Mouse (Mus musculus) lung, postnatal 0 days (tissue): ENCODE results near the gene Lins1. TPM values are rescaled to one million over a fixed set of nuclear protein-coding genes. Genes with fewer than 3 reads are reported as not detected.

Experiments used
- ATAC-seq: fragments of 200-750 bp; cut with Nextera tagmentation; 2 replicates; pipeline ENCODE4 v1.8.0; 2017; ENCODE audit warnings: moderate library complexity
- DNase-seq: peaks from one replicate; pipeline ENCODE4 v3.0.0-alpha.2; 2016; ENCODE audit warnings: low spot score
- H3K27ac ChIP-seq: fragments of 300-500 bp; sonication (generic); 2 replicates; pipeline ENCODE4 v1.5.1; 2014; ENCODE audit warnings: antibody characterized with exemption, mild to moderate bottlenecking, low read length, mixed read lengths
- H3K27me3 ChIP-seq: fragments of 300-500 bp; sonication (generic); replicated peaks from 2 replicates; pipeline ENCODE4 v1.6.1; 2014; ENCODE audit warnings: low read length, mixed read lengths; ENCODE audit not compliant: insufficient read depth
- H3K36me3 ChIP-seq: fragments of 300-500 bp; sonication (generic); 2 replicates; pipeline ENCODE4 v1.6.1; 2014; ENCODE audit warnings: low read length, mixed read lengths; ENCODE audit not compliant: insufficient read depth
- H3K4me1 ChIP-seq: fragments of 300-500 bp; sonication (generic); 2 replicates; pipeline ENCODE4 v1.6.1; 2014; ENCODE audit warnings: antibody characterized with exemption, low read depth, low read length, mixed read lengths; ENCODE audit not compliant: insufficient read depth
- H3K4me2 ChIP-seq: fragments of 300-500 bp; sonication (generic); replicated peaks from 2 replicates; pipeline ENCODE4 v1.6.1; 2014; ENCODE audit warnings: low read depth, mild to moderate bottlenecking, low read length, moderate library complexity, mixed read lengths
- H3K4me3 ChIP-seq: fragments of 300-500 bp; sonication (generic); 2 replicates; pipeline ENCODE4 v1.5.1; 2014; ENCODE audit warnings: low read depth, low read length
- H3K9ac ChIP-seq: fragments of 300-500 bp; sonication (generic); replicated peaks from 2 replicates; pipeline ENCODE4 v1.6.1; 2014; ENCODE audit warnings: low read depth, mild to moderate bottlenecking
- H3K9me3 ChIP-seq: fragments of 300-500 bp; sonication (generic); 2 replicates; pipeline ENCODE4 v1.6.1; 2016; ENCODE audit warnings: low read length, mixed read lengths
- CTCF ChIP-seq: IDR thresholded peaks from 2 replicates; pipeline ENCODE4 v1.5.1; 2016; ENCODE audit warnings: antibody characterized with exemption, mild to moderate bottlenecking
- EP300 ChIP-seq: IDR thresholded peaks from 2 replicates; pipeline ENCODE4 v1.6.1; 2016; ENCODE audit warnings: antibody characterized with exemption, mild to moderate bottlenecking, control low read depth
- WGBS: fragments of 180-500 bp; shearing (Covaris S2); extraction: QIAGEN DNeasy Blood & Tissue Kit; methylation state at CpG from one replicate; pipeline ENCODE4 v1.1.7; 2014; 5-methylcytosine and 5-hydroxymethylcytosine counted together
- polyA plus RNA-seq: library from polyadenylated mRNA; unstranded; fragments of >200 nt; fragmentation: Nextera tagmentation; extraction: Ambion mirVana; gene quantifications from 2 replicates; pipeline ENCODE4 v1.2.1, GENCODE M21; 2015

Gene Lins1
- polyA plus RNA-seq, 1 experiment from 2014 or later, result 7.0 TPM

DNA sequence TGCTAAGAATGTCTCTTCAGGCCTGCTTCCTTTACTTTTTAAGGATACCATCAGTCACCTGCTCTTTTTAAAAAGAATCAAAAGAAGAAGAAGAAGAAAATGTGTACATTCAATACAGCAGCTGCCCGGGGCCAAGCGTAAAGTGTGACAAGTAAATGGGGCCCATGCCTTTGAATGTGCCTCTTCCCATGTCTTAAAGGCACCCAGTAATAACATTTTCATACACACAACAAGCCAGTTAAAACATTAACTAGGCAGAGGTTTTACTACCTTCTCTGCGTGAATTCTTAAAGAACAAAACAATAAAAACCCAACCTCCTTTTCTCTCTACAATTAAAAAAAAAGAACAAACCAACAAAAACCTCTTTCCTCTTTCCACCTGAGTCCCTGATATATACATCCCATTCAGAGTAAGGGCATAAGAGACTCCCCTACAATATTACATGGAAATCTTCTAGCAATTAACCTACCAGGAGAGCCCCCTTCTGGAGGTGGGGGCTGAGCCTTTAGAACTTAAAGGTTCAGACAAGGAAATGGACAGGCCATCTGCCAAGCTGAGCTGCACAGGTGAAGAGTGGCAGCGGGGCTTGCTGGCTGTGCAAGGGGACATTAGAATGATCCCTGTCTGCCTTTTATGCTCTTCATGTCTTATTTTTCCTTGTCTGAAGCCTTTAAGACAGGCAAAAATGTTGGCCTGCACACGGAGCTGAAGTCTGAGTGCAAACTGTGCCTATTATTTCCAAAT, 7.4 kb upstream of the Lins1 start:
- H3K4me1 ChIP-seq, result no peaks in the 10 kb centered on the region
- H3K4me3 ChIP-seq, result no peak overlapping the region
- no peak overlapping the region for H3K9ac ChIP-seq
- H3K36me3 ChIP-seq, result peaks cover 20% of the 10 kb centered on the region
- H3K4me2 ChIP-seq, result no peak overlapping the region
- H3K9me3 ChIP-seq, result no peaks in the 10 kb centered on the region
- H3K27ac ChIP-seq, result no peak overlapping the region
- DNase-seq (no peak), ATAC-seq (no peak)
- no peaks in the 10 kb centered on the region for H3K27me3 ChIP-seq
- 94% methylated on average over 5 of the region's 5 CpGs for WGBS
- TF ChIP-seq CTCF (no peak), EP300 (no peak)

GRCm38 (mm10) chr7:66688721-66689120, 968 bp upstream of the Lins1 start:
- ATAC-seq, result no peak

GRCm38 (mm10) chr7:66689294-66689619, 432 bp upstream of the Lins1 start, which contains the start of gene Asb7:
TSS of gene Asb7 (minus strand) at chr7:66689596.
- Histone ChIP-seq H3K27ac (peak within 1 kb of the TSS; percentile 90), H3K9me3 (no peaks in the 10 kb centered on the region), H3K4me3 (peak within 1 kb of the TSS; percentile 70), H3K4me1 (peaks cover 2% of the 10 kb centered on the region; the same call in 1 of the 2 replicates), H3K4me2 (peak within 1 kb of the TSS; percentile 80), H3K36me3 (no peaks in the 10 kb centered on the region), H3K27me3 (no peaks in the 10 kb centered on the region), H3K9ac (peak within 1 kb of the TSS; percentile 65)
- WGBS, result 0% methylated on average over 13 of the region's 18 CpGs
- ATAC-seq (no peak), DNase-seq (no peak)
- TF ChIP-seq CTCF, result peak; percentile 16
- TF ChIP-seq EP300, result no peak

More at GRCm38 (mm10) chr7:66688721-66689120, 968 bp upstream of the Lins1 start:
- H3K4me2 ChIP-seq, result peak overlapping the region; percentile 80
- H3K27me3 ChIP-seq, result no peaks in the 10 kb centered on the region
- no peaks in the 10 kb centered on the region for H3K9me3 ChIP-seq
- peak; percentile 19 for DNase-seq
- peaks cover 2% of the 10 kb centered on the region; the same call in 1 of the 2 replicates for H3K4me1 ChIP-seq
- no peak for TF ChIP-seq EP300
- H3K4me3 ChIP-seq, result peak overlapping the region; percentile 70
- 10% methylated on average over 3 of the region's 5 CpGs for WGBS
- no peaks in the 10 kb centered on the region for H3K36me3 ChIP-seq
- H3K27ac ChIP-seq, result peak overlapping the region; percentile 68; the same call in 1 of the 2 replicates
- peak overlapping the region; percentile 65 for H3K9ac ChIP-seq

- H3K4me3 ChIP-seq, result no peak overlapping the region
- H3K27ac ChIP-seq, result no peak overlapping the region
- ATAC-seq (no peak), DNase-seq (no peak)
- H3K9ac ChIP-seq, result no peak overlapping the region
- H3K36me3 ChIP-seq, result no peaks in the 10 kb centered on the region
- no peaks in the 10 kb centered on the region for H3K9me3 ChIP-seq
- WGBS, result 42% methylated on average over 7 of the region's 7 CpGs
- TF ChIP-seq EP300 (no peak), CTCF (no peak)
- no peaks in the 10 kb centered on the region for H3K4me1 ChIP-seq
- H3K4me2 ChIP-seq, result no peak overlapping the region
- H3K27me3 ChIP-seq, result no peaks in the 10 kb centered on the region
Measured at GRCm38 (mm10) chr7:66694467-66694866, 4.8 kb downstream of the Lins1 start.

- peak; percentile 29 for DNase-seq
- WGBS, result 82% methylated on average over 7 of the region's 7 CpGs
- no peaks in the 10 kb centered on the region for H3K36me3 ChIP-seq
Measured at GRCm38 (mm10) chr7:66702721-66703120, 13.0 kb downstream of the Lins1 start.

GRCm38 (mm10) chr7:66704631-66705030, 14.9 kb downstream of the Lins1 start:
- Histone ChIP-seq H3K9ac (no peak overlapping the region), H3K4me3 (no peak overlapping the region), H3K9me3 (no peaks in the 10 kb centered on the region), H3K4me1 (no peaks in the 10 kb centered on the region), H3K36me3 (peaks cover 3% of the 10 kb centered on the region; the same call in 1 of the 2 replicates), H3K27me3 (no peaks in the 10 kb centered on the region), H3K27ac (no peak overlapping the region), H3K4me2 (no peak overlapping the region)
- DNase-seq (peak; percentile 56), ATAC-seq (peak; percentile 41)
- TF ChIP-seq CTCF (no peak), EP300 (no peak)
- 80% methylated on average over 3 of the region's 3 CpGs for WGBS

More at GRCm38 (mm10) chr7:66702721-66703120, 13.0 kb downstream of the Lins1 start:
- Histone ChIP-seq H3K4me2 (no peak overlapping the region), H3K4me3 (no peak overlapping the region), H3K4me1 (no peaks in the 10 kb centered on the region), H3K27me3 (no peaks in the 10 kb centered on the region), H3K9ac (no peak overlapping the region), H3K9me3 (no peaks in the 10 kb centered on the region), H3K27ac (no peak overlapping the region)
- ATAC-seq, result peak; percentile 76
- TF ChIP-seq EP300 (no peak), CTCF (no peak)
